Mouse (Mus musculus): ENCODE data around the gene Polr3e. TPM values are rescaled to one million over a fixed set of nuclear protein-coding genes. Genes with fewer than 3 reads are reported as not detected.

Gene Polr3e
- polyA plus RNA-seq, 1 experiment from 2014 or later: 38.2 TPM

DNA sequence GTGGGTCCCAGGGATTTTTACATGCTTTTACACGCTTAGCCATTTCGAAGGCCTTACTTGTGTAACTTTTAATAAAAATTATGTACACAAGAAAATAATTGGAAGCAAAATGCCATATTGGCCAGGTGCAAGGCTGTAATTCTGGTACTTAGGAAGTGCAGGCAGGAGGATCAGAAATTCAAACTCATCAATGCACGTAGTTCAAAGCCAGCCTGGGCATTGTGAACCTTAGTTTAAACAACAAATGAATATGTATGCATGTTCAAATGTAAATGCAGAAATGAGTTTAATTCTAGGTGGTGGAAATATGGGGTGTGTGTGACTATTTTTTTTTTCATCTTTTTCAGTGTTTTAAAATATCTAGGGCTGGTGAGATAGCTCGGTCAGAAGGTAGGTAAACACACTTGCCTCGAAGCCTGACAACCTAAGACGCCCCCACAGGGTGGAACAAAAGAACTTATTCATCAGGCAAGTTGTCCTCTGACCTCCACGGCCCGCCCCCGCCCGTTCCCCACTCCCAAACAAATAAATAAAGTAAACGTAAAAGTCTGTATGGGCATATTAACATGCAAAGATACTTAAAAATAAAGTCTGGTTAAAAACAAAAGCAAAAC is 1.2 kb upstream of the Polr3e start:
- H3K36me3 ChIP-seq: no peaks in the 10 kb centered on the region
- H3K9me3 ChIP-seq: no peaks in the 10 kb centered on the region
- no peak overlapping the region for H3K4me3 ChIP-seq
- H3K27ac ChIP-seq: no peak overlapping the region
- WGBS: 26% methylated on average over 11 of the region's 11 CpGs
- no peak overlapping the region for H3K9ac ChIP-seq
- H3K4me2 ChIP-seq: peak overlapping the region; percentile 77
- no peak for ATAC-seq (ENCODE audit: insufficient number of reproducible peaks, insufficient read depth, low FRiP score, low TSS enrichment, low read depth)
- peaks cover 16% of the 10 kb centered on the region for H3K4me1 ChIP-seq
- no peaks in the 10 kb centered on the region for H3K27me3 ChIP-seq

DNA sequence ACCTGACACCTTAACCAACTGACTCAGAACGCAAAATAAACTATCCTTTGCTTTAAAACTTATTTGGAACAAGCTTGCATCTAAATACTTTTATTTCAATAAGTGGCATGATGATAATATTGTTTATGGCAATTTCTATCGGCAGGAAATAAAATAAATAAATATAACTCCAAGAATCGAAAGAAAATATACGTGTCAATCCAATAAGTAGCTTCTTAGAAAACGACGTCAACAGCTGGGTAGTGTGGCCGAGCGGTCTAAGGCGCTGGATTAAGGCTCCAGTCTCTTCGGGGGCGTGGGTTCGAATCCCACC is 309 bp upstream of the Polr3e start:
- H3K36me3 ChIP-seq: no peaks in the 10 kb centered on the region
- 6% methylated on average over 12 of the region's 12 CpGs for WGBS
- H3K9ac ChIP-seq: no peak overlapping the region
- ATAC-seq (ENCODE audit: insufficient number of reproducible peaks, insufficient read depth, low FRiP score, low TSS enrichment, low read depth): peak; percentile 84
- H3K4me2 ChIP-seq: peak overlapping the region; percentile 77
- no peaks in the 10 kb centered on the region for H3K27me3 ChIP-seq
- H3K4me1 ChIP-seq: peaks cover 16% of the 10 kb centered on the region
- H3K4me3 ChIP-seq: peak overlapping the region; percentile 92
- no peak overlapping the region for H3K27ac ChIP-seq
- H3K9me3 ChIP-seq: no peaks in the 10 kb centered on the region

DNA sequence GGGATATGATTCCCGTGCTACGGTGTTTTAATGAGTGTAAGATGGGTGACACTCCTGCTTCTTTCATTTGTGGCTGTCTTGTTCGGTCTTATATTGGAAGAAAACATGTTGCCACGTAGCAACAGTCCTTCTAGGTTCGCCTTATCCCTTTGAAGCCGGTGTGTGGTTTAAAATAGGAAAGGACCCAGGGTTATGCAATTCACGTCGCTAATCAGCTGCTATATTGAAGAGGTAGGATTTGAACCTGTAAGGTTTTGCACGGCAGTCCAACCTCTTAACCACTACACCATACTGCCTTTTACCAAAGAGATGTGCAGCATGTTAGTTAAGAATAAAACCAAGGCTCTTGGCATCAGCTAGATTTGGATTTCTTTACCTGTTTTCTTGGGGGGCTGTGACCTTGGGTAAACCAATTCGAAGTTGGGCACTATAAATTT is 1.0 kb downstream of the Polr3e start:
- Histone ChIP-seq H3K36me3 (peaks cover 5% of the 10 kb centered on the region; the same call in 1 of the 2 replicates), H3K27ac (peak overlapping the region; percentile 81; the same call in 1 of the 2 replicates), H3K4me3 (peak overlapping the region; percentile 92), H3K9me3 (no peaks in the 10 kb centered on the region), H3K4me2 (peak overlapping the region; percentile 77), H3K9ac (peak overlapping the region; percentile 91), H3K4me1 (peaks cover 16% of the 10 kb centered on the region), H3K27me3 (no peaks in the 10 kb centered on the region)
- 5% methylated on average over 10 of the region's 10 CpGs for WGBS
- ATAC-seq (ENCODE audit: insufficient number of reproducible peaks, insufficient read depth, low FRiP score, low TSS enrichment, low read depth): peak; percentile 40; the same call in 1 of the 2 replicates

DNA sequence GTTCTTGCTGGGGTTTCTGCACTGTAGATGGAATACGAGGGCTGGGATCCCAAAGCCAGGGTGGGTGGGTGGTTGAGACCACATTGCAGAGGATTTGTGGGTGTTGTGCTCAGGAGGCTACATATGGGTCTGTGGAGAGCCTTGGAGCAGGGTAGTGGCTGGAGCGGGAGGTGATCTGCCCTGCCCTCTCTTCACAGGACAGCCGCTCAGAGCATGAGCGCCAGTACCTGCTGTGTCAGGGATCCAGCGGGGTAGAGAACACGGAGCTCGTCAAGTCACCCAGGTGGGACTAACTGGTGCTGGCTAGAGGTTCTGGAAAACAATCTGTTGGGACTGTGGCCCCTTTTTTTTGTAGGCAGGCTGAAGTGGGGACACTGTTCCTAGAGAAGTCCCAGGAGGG is 15.6 kb downstream of the Polr3e start:
- WGBS: 90% methylated on average over 7 of the region's 7 CpGs
- no peaks in the 10 kb centered on the region for H3K27me3 ChIP-seq
- H3K9ac ChIP-seq: no peak overlapping the region
- no peaks in the 10 kb centered on the region for H3K4me1 ChIP-seq
- no peak overlapping the region for H3K27ac ChIP-seq
- no peaks in the 10 kb centered on the region for H3K9me3 ChIP-seq
- H3K36me3 ChIP-seq: peaks cover 93% of the 10 kb centered on the region
- no peak overlapping the region for H3K4me3 ChIP-seq
- H3K4me2 ChIP-seq: no peak overlapping the region
- ATAC-seq (ENCODE audit: insufficient number of reproducible peaks, insufficient read depth, low FRiP score, low TSS enrichment, low read depth): no peak

DNA sequence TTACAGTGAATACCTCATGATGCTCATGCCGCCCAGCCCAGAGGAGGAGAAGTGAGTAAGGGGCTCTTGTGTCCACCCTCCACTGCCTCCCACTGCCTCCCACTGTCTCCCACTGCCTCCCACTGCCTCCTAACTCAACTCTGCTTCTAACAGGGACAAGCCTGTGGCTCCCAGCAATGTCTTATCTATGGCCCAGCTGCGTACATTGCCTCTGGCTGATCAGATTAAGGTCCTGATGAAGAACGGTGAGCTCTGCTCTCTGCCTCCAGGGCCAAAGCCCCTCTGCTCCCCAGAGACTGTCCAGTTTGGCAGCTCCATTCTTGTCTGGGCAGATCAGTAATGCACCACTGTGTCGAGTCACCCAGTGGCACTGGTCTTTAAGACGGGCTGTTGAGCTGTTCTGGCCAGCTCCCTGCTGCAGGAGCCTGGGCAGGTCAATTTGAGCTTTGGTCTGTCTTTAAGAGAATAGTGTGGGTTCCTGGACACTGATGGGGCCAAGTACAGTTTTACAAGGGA is 16.2 kb downstream of the Polr3e start:
- peaks cover 93% of the 10 kb centered on the region for H3K36me3 ChIP-seq

DNA sequence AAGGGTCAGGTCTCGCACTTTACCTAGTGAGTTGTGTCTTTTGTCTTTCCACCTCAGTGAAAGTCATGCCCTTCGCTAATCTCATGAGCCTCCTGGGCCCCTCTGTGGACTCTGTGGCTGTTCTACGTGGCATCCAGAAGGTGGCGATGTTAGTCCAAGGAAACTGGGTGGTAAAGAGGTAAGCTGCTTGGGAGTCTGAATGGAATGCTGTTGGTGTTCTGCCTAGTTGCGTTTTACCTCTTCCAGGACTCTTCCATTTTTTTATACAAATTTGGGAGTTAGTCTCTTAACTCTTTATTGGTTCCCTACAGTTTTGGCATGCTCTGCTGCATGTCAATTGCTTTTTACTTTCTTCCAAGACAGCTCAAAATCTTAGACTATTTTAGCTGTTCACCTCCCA is 17.2 kb downstream of the Polr3e start:
- peaks cover 93% of the 10 kb centered on the region for H3K36me3 ChIP-seq
- ATAC-seq (ENCODE audit: insufficient number of reproducible peaks, insufficient read depth, low FRiP score, low TSS enrichment, low read depth): no peak
- no peak overlapping the region for H3K4me3 ChIP-seq
- 31% methylated on average over 5 of the region's 5 CpGs for WGBS
- H3K4me2 ChIP-seq: no peak overlapping the region
- no peak overlapping the region for H3K27ac ChIP-seq
- H3K4me1 ChIP-seq: no peaks in the 10 kb centered on the region
- no peaks in the 10 kb centered on the region for H3K27me3 ChIP-seq
- H3K9me3 ChIP-seq: no peaks in the 10 kb centered on the region
- no peak overlapping the region for H3K9ac ChIP-seq

More for the DNA sequence above, 16.2 kb downstream of the Polr3e start:
- 76% methylated on average over 5 of the region's 5 CpGs for WGBS
- no peaks in the 10 kb centered on the region for H3K27me3 ChIP-seq
- no peak overlapping the region for H3K9ac ChIP-seq
- no peaks in the 10 kb centered on the region for H3K4me1 ChIP-seq
- H3K9me3 ChIP-seq: no peaks in the 10 kb centered on the region
- ATAC-seq (ENCODE audit: insufficient number of reproducible peaks, insufficient read depth, low FRiP score, low TSS enrichment, low read depth): no peak
- no peak overlapping the region for H3K27ac ChIP-seq
- H3K4me2 ChIP-seq: no peak overlapping the region
- no peak overlapping the region for H3K4me3 ChIP-seq

DNA sequence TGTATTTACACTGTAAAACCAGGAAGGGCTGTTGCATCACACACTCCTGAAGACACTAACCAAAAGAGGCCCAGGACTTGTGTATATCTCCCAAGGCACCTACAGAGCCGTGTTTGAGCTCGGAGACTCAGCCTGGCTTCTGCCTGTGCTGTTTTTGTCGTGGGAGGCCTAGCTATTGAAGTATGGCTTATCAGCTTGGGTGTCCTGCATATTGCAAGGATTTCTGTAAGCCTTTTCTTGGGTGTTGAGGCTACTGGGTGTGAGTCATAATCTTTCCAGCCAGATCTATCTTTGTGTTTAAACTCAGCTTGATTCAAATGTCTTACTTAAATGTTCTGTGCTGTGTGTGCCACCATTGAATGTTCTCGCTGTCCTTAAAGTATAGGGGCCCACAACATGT is 19.0 kb downstream of the Polr3e start:
- H3K36me3 ChIP-seq: peaks cover 93% of the 10 kb centered on the region
- no peak for ATAC-seq (ENCODE audit: insufficient number of reproducible peaks, insufficient read depth, low FRiP score, low TSS enrichment, low read depth)
- no peak overlapping the region for H3K4me3 ChIP-seq
- no peaks in the 10 kb centered on the region for H3K4me1 ChIP-seq
- 83% methylated on average over 4 of the region's 4 CpGs for WGBS
- H3K4me2 ChIP-seq: no peak overlapping the region
- no peaks in the 10 kb centered on the region for H3K9me3 ChIP-seq
- H3K27ac ChIP-seq: no peak overlapping the region
- H3K27me3 ChIP-seq: no peaks in the 10 kb centered on the region
- no peak overlapping the region for H3K9ac ChIP-seq

DNA sequence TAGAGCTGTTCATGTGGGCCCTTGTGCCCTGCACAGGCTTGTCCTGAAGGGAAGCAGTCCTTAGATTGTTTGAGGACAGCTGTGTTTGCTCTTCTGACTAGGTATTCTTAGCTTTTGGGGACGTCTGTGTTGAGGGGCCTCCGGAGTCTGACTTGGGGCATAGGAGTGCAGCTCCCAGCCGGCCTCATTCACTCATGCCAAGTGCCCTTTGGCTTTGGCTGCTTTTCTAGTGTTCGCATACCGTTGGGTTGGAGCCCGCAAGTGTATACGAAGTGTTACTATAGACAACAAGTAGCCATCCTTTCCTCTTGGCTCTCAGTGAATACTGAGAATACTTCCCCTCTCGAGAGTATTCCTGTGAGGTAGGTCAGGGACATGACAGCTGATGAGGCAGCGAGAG is 20.7 kb downstream of the Polr3e start:
- no peak for ATAC-seq (ENCODE audit: insufficient number of reproducible peaks, insufficient read depth, low FRiP score, low TSS enrichment, low read depth)
- H3K27me3 ChIP-seq: no peaks in the 10 kb centered on the region
- peaks cover 93% of the 10 kb centered on the region for H3K36me3 ChIP-seq
- H3K4me2 ChIP-seq: no peak overlapping the region
- H3K4me3 ChIP-seq: no peak overlapping the region
- 88% methylated on average over 9 of the region's 9 CpGs for WGBS
- no peaks in the 10 kb centered on the region for H3K9me3 ChIP-seq
- no peak overlapping the region for H3K9ac ChIP-seq
- H3K4me1 ChIP-seq: no peaks in the 10 kb centered on the region
- H3K27ac ChIP-seq: no peak overlapping the region

DNA sequence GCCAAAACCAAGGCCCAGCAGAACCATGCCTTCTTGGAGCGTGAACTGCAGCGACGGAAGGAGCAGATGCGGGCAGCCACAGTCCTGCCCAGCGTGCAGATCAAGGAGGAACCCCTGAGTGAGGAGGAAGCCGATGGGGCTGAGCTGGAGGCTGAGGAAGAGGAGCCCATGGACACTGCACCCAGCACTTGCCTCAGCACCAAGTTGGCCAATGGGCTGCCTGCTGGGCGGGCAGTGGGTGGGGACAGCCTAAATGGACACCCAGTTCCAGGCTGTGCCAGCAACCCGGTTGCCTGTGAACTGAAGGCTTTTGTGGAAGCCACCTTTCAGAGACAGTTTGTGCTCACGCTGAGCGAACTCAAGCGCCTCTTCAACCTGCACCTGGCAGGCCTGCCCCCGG is 22.8 kb downstream of the Polr3e start:
- H3K9me3 ChIP-seq: no peaks in the 10 kb centered on the region
- no peaks in the 10 kb centered on the region for H3K4me1 ChIP-seq
- 87% methylated on average over 12 of the region's 12 CpGs for WGBS
- H3K9ac ChIP-seq: no peak overlapping the region
- H3K4me2 ChIP-seq: no peak overlapping the region
- no peak overlapping the region for H3K4me3 ChIP-seq
- H3K36me3 ChIP-seq: peaks cover 89% of the 10 kb centered on the region
- no peak for ATAC-seq (ENCODE audit: insufficient number of reproducible peaks, insufficient read depth, low FRiP score, low TSS enrichment, low read depth)
- no peaks in the 10 kb centered on the region for H3K27me3 ChIP-seq
- no peak overlapping the region for H3K27ac ChIP-seq

DNA sequence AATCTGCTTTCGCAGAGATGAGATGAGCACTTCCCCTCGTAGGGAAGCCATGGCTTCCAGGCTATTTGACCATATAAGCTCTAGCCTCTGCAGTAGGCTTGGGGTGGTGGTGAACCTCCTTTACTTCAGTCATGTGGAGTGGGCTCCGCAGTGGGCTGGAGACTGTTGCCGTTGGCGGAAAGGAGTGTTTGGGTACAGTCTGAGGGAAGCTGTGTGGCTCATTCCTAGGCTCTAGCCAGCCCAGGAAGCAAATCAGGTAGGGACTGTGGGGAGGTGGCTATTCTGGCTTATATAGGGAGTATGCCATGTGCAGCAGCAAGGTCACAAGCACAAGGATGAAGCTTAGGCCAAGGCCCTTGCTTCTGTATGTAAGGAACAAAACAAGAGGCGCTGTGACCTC is 23.7 kb downstream of the Polr3e start:
- Histone ChIP-seq H3K27ac (no peak overlapping the region), H3K4me3 (no peak overlapping the region), H3K4me1 (no peaks in the 10 kb centered on the region), H3K9me3 (no peaks in the 10 kb centered on the region), H3K27me3 (no peaks in the 10 kb centered on the region), H3K36me3 (peaks cover 85% of the 10 kb centered on the region), H3K4me2 (no peak overlapping the region), H3K9ac (no peak overlapping the region)
- 94% methylated on average over 6 of the region's 6 CpGs for WGBS
- ATAC-seq (ENCODE audit: insufficient number of reproducible peaks, insufficient read depth, low FRiP score, low TSS enrichment, low read depth): no peak

DNA sequence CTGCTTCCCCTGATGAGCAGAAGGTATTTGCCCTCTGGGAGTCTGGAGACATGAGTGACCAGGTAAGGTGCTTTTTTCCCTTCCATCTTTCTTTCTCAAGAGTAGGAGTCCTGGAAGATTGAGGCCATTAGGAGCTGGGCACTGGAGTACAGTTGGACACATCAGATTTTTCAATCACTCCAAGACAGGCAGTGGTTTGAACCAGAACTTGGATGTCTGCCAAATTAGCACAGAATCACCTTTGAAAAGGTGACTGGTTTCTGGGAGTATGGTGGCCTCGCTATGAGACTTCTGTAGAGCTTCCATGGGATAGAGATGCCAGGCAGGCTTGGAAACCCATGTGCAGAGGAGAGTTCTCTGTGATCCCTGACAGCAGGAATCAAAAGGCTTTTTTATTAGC is 25.0 kb downstream of the Polr3e start:
- peaks cover 78% of the 10 kb centered on the region for H3K36me3 ChIP-seq
- WGBS: 76% methylated on average over 1 of the region's 1 CpGs
- H3K27ac ChIP-seq: no peak overlapping the region
- peak overlapping the region; percentile 6; the same call in 1 of the 2 replicates for H3K9ac ChIP-seq
- H3K27me3 ChIP-seq: no peaks in the 10 kb centered on the region
- H3K9me3 ChIP-seq: no peaks in the 10 kb centered on the region
- no peak overlapping the region for H3K4me3 ChIP-seq
- no peak overlapping the region for H3K4me2 ChIP-seq
- H3K4me1 ChIP-seq: no peaks in the 10 kb centered on the region
- ATAC-seq (ENCODE audit: insufficient number of reproducible peaks, insufficient read depth, low FRiP score, low TSS enrichment, low read depth): no peak

DNA sequence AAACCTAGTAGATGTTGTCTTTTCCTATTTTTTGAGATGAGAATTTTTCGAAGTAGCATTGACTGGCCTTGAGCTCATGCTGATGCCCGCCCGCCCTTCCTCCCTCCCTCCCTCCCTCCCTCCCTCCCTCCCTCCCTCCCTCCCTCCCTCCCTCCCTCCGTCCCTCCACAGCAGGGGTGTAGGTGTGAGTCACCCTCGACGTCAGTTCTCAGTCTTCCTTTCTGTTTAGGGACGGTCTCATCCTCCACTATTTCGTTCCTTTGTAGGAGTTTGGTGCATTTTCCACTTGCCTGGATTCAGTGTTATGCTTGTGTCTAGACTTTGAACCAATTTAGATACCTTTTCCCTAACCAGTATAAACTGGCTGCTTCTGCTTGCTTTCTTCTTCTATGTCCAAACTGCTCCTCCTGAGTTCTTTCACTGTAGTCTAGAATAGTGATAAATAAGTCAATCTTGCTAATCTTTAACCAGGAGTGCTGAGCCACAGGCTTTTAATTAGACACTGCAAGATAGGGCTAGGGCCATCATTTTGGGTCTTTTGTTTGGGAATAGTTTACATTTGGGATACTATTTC is 26.5 kb downstream of the Polr3e start:
- H3K4me3 ChIP-seq: no peak overlapping the region
- H3K4me2 ChIP-seq: no peak overlapping the region
- no peaks in the 10 kb centered on the region for H3K9me3 ChIP-seq
- WGBS: 73% methylated on average over 7 of the region's 8 CpGs
- peaks cover 74% of the 10 kb centered on the region for H3K36me3 ChIP-seq
- H3K27ac ChIP-seq: no peak overlapping the region
- ATAC-seq (ENCODE audit: insufficient number of reproducible peaks, insufficient read depth, low FRiP score, low TSS enrichment, low read depth): no peak
- no peaks in the 10 kb centered on the region for H3K27me3 ChIP-seq
- no peaks in the 10 kb centered on the region for H3K4me1 ChIP-seq
- H3K9ac ChIP-seq: no peak overlapping the region
